Mouse (Mus musculus) hindbrain, embryonic 14.5 days (tissue): Measurements from ENCODE around the gene Fkbp7. TPM values are rescaled to one million over a fixed set of nuclear protein-coding genes. Genes with fewer than 3 reads are reported as not detected.
"Not testable (repeated sequence)": the region's sequence is repeated elsewhere in the genome, so short reads cannot be mapped to it uniquely, and the experiment has no call there.

ENCODE experiments used
- ATAC-seq: fragments of 200-750 bp; cut with Nextera tagmentation; 2 replicates; pipeline ENCODE4 v1.8.0; 2017; ENCODE audit warnings: moderate number of reproducible peaks, mild to moderate bottlenecking, moderate TSS enrichment, moderate library complexity; ENCODE audit not compliant: low FRiP score
- DNase-seq: peaks from one replicate; pipeline ENCODE4 v3.0.0-alpha.2; 2015; ENCODE audit warnings: low spot score
- H3K27ac ChIP-seq: fragments of 300-500 bp; sonication (generic); 2 replicates; pipeline ENCODE4 v1.5.1; 2014; ENCODE audit warnings: mild to moderate bottlenecking, moderate library complexity
- H3K27me3 ChIP-seq: fragments of 300-500 bp; sonication (generic); 2 replicates; pipeline ENCODE4 v1.6.1; 2014; ENCODE audit warnings: mild to moderate bottlenecking, low read length, mixed read lengths; ENCODE audit not compliant: control insufficient read depth, insufficient read depth
- H3K36me3 ChIP-seq: fragments of 300-500 bp; sonication (generic); replicated peaks from 2 replicates; pipeline ENCODE4 v1.6.1; 2014; ENCODE audit not compliant: control insufficient read depth, insufficient read depth
- H3K4me1 ChIP-seq: fragments of 300-500 bp; sonication (generic); replicated peaks from 2 replicates; pipeline ENCODE4 v1.6.1; 2014; ENCODE audit warnings: antibody characterized with exemption, low read length, mixed read lengths; ENCODE audit not compliant: control insufficient read depth, insufficient read depth
- H3K4me2 ChIP-seq: fragments of 300-500 bp; sonication (generic); replicated peaks from 2 replicates; pipeline ENCODE4 v1.6.1; 2014; ENCODE audit warnings: mild to moderate bottlenecking, moderate library complexity
- H3K4me3 ChIP-seq: fragments of 300-500 bp; sonication (generic); replicated peaks from 2 replicates; pipeline ENCODE4 v1.5.1; 2014; ENCODE audit warnings: mild to moderate bottlenecking, low read length
- H3K9ac ChIP-seq: fragments of 300-500 bp; sonication (generic); 2 replicates; pipeline ENCODE4 v1.6.1; 2014
- H3K9me3 ChIP-seq: fragments of 300-500 bp; sonication (generic); 2 replicates; pipeline ENCODE4 v1.6.1; 2016; ENCODE audit warnings: low read length; ENCODE audit not compliant: control insufficient read depth
- WGBS: fragments of 180-500 bp; shearing (Covaris S2); extraction: QIAGEN DNeasy Blood & Tissue Kit; methylation state at CpG from one replicate; pipeline ENCODE4 v1.1.7; 2014; 5-methylcytosine and 5-hydroxymethylcytosine counted together
- polyA plus RNA-seq: library from polyadenylated mRNA; unstranded; fragments of >200 nt; fragmentation: Nextera tagmentation; extraction: Ambion mirVana; gene quantifications from 2 replicates; pipeline ENCODE4 v1.2.1, GENCODE M21; 2014

Gene Fkbp7
- polyA plus RNA-seq, 1 experiment from 2014 or later, result 19.7 TPM

- not testable (repeated sequence) for H3K9me3 ChIP-seq, H3K27me3 ChIP-seq, H3K4me2 ChIP-seq, ATAC-seq, H3K27ac ChIP-seq, H3K9ac ChIP-seq, H3K4me3 ChIP-seq, H3K4me1 ChIP-seq, DNase-seq
- 90% methylated on average over 2 of the region's 2 CpGs for WGBS
- peaks cover 41% of the 10 kb centered on the region for H3K36me3 ChIP-seq
Measured at GRCm38 (mm10) chr2:76622316-76622715, 50.6 kb downstream of the Fkbp7 start.

DNA sequence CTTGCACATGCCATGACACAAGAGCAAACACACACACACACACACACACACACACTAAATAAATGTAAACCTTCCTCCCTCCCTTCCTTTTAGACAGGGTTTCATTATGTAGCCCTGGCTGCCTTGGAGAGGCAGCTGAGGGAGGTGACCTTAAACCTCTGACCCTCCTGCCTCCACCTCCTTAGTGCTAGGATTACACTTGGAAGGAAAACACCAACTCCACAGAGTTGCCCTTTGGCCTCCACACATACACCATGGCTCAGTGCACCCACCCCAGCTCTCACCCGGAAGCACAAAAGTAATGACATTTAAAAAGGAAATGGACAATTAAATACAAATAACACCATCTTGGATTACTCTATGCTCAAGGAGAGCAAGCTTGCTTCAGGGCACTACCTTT lies 51.2 kb downstream of the Fkbp7 start:
- no peak for DNase-seq
- H3K27me3 ChIP-seq, result no peaks in the 10 kb centered on the region
- no peak for ATAC-seq
- peaks cover 35% of the 10 kb centered on the region for H3K36me3 ChIP-seq
- H3K4me3 ChIP-seq, result no peak overlapping the region
- H3K9ac ChIP-seq, result no peak overlapping the region
- H3K4me1 ChIP-seq, result no peaks in the 10 kb centered on the region
- no peak overlapping the region for H3K4me2 ChIP-seq
- H3K27ac ChIP-seq, result no peak overlapping the region
- 86% methylated on average over 1 of the region's 1 CpGs for WGBS
- no peaks in the 10 kb centered on the region for H3K9me3 ChIP-seq

- 90% methylated on average over 5 of the region's 5 CpGs for WGBS
- ATAC-seq, result no peak
Measured at GRCm38 (mm10) chr2:76620188-76620587, 52.7 kb downstream of the Fkbp7 start.

DNA sequence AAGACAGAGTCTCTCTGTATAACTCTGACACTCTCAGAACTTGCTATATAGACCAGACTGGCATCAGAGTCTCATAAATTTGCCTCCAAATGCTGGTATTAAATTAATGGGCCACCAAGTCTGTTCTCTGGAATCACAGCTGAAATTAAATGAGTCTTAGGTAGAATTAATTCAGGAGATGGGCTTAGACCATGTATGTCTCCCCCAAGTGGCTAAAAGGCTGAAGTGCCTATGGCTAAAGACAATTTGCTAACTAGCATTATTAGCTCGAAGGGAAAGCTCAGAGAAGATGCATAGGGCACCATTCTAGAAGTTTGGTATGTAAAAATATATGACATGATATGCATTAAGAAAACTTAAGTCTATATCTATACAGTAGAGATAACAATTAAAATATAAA lies 54.8 kb downstream of the Fkbp7 start:
- H3K27me3 ChIP-seq, result no peaks in the 10 kb centered on the region
- H3K9ac ChIP-seq, result no peak overlapping the region
- no peaks in the 10 kb centered on the region for H3K9me3 ChIP-seq
- H3K4me1 ChIP-seq, result no peaks in the 10 kb centered on the region
- DNase-seq (peak; percentile 87), ATAC-seq (no peak)
- H3K4me3 ChIP-seq, result no peak overlapping the region
- no peak overlapping the region for H3K27ac ChIP-seq
- WGBS, result 33% methylated on average over 1 of the region's 1 CpGs
- H3K36me3 ChIP-seq, result peaks cover 6% of the 10 kb centered on the region; the same call in 1 of the 2 replicates
- H3K4me2 ChIP-seq, result no peak overlapping the region

More at GRCm38 (mm10) chr2:76620188-76620587, 52.7 kb downstream of the Fkbp7 start:
- no peak overlapping the region for H3K4me3 ChIP-seq
- H3K36me3 ChIP-seq, result peaks cover 23% of the 10 kb centered on the region
- no peak for DNase-seq
- H3K27me3 ChIP-seq, result no peaks in the 10 kb centered on the region
- H3K9me3 ChIP-seq, result no peaks in the 10 kb centered on the region
- H3K4me1 ChIP-seq, result no peaks in the 10 kb centered on the region
- no peak overlapping the region for H3K9ac ChIP-seq
- no peak overlapping the region for H3K27ac ChIP-seq
- H3K4me2 ChIP-seq, result no peak overlapping the region

Other genes starting within 250 kb of the Fkbp7 start
- gene Prkra, start 25.1 kb downstream of the Fkbp7 start, polyA plus RNA-seq, result 112 and 119 TPM in 2 replicates
- gene Pjvk, start 24.6 kb downstream of the Fkbp7 start, polyA plus RNA-seq, result 0.68 TPM in 2 replicates
- 14.9 and 15.6 TPM in 2 replicates for gene Plekha3, start 2.2 kb upstream of the Fkbp7 start, polyA plus RNA-seq